Mouse (Mus musculus) heart, adult 18-20 months (tissue): Measurements from ENCODE around the gene Med13l. TPM values are rescaled to one million over a fixed set of nuclear protein-coding genes. Genes with fewer than 3 reads are reported as not detected.

ENCODE experiments used
- DNase-seq, 2 experiments: peaks; one replicate each; pipeline ENCODE4 v3.0.0; 2021 to 2022; ENCODE audit warnings: mixed read lengths in 1 of 2
- long read RNA-seq, 2 experiments: library from polyadenylated mRNA; stranded (forward); transcript quantifications; one replicate each; pipeline ENCODE4 v2.0.0; 2021
- total RNA-seq, 2 experiments: library from RNA; stranded (reverse); gene quantifications; 2 replicates each; pipeline ENCODE4 v1.2.3; 2021

Gene Med13l
- 10 to 100 TPM; 27.4 to 31.0 TPM for total RNA-seq
- long read RNA-seq, experiment 1, partial matches to known transcripts = 3 of 7 reads
- long read RNA-seq, experiment 1, other reads (novel, unspliced or antisense) = 4 of 7 reads
- long read RNA-seq, experiment 2, partial matches to known transcripts = 0 of 1 reads
- long read RNA-seq, experiment 2, other reads (novel, unspliced or antisense) = 1 of 1 reads

- peak; percentile 78 to 82 for DNase-seq
These were observed at the start of gene Med13l for GRCm38 (mm10) chr5:118560385-118561085. Gene Med13l (plus strand): TSS chr5:118560679.

DNA sequence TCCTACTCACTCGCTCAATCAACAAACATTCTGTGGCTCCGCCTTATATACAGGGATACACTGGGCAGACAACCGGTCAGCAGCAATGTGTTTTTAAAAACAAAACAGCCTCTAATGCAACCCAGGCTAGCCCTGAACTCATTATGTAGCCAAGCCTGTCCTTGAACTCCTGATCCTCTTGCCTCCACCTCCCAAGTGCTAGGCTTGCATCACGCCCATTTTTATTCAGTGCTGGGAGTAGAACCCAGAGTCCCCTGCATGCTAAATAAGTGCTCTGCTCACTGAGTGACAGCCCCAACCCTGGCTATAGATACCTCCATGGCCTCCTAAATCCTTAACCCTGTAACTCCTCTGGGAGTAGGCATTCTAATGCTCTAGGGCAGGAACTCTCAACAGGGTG is 49.5 kb upstream of the Med13l start:
- DNase-seq = no peak

DNA sequence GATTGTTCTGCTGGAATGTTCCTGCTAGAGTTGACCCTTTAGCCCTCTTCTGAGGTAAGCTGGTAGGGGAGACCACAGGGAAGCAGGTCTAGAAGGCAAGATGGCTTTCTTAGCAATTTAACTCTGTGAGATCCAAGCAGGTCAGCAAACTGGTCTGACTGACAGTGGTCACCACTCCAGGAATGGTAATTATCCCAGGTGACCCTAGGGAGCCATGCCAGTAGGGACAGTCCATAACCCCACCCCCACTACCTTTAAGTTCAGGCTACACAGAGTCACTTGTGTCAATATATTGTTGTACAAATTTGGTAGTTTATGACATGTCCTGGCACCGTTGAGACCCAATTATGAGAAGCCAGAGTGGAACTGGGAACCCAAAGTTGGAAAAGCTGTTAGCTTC is 47.5 kb upstream of the Med13l start:
- peak; percentile 29 to 31 for DNase-seq

GRCm38 (mm10) chr5:118513629-118514526 is 46.6 kb upstream of the Med13l start:
- DNase-seq = peak; percentile 90 to 93

GRCm38 (mm10) chr5:118514527-118514831 is 46.0 kb upstream of the Med13l start:
- DNase-seq = no peak

- DNase-seq = no peak
These were observed 45.6 kb upstream of the Med13l start for GRCm38 (mm10) chr5:118514842-118515241.

GRCm38 (mm10) chr5:118515280-118515721 is 45.2 kb upstream of the Med13l start:
- DNase-seq = no peak

- DNase-seq = no peak
These were observed 44.4 kb upstream of the Med13l start for GRCm38 (mm10) chr5:118516066-118516465.

DNA sequence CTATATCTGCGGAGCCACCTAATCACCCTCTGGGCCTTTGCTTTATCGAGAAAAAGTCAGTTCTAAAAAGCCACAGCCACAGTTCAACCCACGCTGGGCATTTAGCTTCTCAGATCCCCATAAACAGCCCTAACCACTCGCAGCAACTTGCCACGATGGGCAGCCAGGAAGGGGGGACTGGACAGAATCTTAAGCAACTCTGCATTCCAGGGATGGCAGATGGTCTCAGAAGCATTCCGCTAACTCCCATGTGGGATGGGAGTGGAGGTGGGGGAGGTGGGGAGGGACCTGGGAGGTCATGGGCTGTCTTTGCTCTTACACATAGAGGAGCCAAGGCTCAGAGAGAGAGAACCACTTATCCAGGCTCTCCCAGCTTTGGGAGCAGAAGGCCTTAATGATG is 44.0 kb upstream of the Med13l start:
- DNase-seq = no peak

DNA sequence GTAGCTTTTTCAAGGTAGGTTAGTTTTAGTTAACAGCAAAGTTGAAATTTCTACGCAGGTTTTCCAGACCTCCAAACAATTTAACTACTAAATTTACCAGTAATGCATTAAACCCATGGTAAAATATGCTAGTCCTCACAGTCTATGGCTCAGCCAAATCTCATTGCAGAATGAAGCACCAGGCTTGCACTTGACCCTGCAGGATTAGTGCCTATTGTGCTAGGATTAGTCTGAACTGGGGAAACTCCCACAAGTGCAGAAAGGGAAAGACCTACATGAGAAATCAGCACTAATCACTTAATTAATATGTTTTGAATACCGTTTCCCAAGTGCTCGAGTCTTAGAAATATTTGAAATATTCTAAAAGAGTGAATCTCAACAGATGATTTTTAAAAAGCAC is 40.0 kb upstream of the Med13l start:
- DNase-seq = no peak

GRCm38 (mm10) chr5:118524400-118524799 is 36.1 kb upstream of the Med13l start:
- DNase-seq = peak in 1 of 2 experiments; percentile 54

GRCm38 (mm10) chr5:118525634-118526033 is 34.8 kb upstream of the Med13l start:
- no peak for DNase-seq

GRCm38 (mm10) chr5:118526504-118526903 is 34.0 kb upstream of the Med13l start:
- DNase-seq = no peak

DNA sequence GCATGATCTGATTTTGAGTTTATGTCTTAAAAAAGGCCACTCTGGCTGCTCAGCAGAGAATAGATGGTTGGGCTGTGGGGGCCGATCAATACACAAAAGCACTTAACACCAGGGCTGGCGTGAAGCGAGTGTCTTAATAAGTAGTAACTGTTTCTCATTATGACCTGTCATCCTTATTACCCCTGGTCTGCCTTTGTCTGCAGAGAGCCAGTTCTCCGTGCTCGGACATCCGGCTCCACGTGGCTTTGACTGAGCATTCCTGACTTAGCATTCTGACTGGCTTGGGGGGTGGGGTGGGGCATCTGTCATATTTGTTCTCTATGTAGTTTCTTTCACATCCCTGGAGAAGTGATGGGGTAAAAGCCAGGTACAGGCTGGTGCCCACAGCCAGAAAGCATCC is 31.2 kb upstream of the Med13l start:
- DNase-seq = no peak

- DNase-seq = no peak
These were observed 28.4 kb upstream of the Med13l start for GRCm38 (mm10) chr5:118532125-118532524.

DNA sequence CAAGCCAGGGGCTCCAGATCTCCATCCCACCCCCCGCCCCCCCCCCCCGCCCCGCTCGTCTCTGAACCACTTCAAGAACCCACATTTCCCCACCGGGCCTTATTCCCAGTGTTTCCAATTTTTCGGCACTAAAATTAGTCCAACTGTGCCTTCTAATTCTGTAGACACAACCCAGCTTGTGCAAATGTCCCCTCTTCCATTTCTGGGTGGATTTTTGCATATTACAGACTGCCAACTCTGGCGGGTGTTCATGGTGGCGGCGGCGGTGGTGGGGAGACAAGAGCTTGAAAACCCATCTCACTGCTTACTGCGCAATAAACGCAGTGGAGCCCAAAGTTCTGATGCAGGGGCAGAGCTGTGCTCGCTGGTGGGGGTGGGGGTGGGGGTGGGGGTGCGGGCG is 27.8 kb upstream of the Med13l start:
- no peak for DNase-seq

GRCm38 (mm10) chr5:118534407-118534921 is 26.0 kb upstream of the Med13l start:
- no peak for DNase-seq

DNA sequence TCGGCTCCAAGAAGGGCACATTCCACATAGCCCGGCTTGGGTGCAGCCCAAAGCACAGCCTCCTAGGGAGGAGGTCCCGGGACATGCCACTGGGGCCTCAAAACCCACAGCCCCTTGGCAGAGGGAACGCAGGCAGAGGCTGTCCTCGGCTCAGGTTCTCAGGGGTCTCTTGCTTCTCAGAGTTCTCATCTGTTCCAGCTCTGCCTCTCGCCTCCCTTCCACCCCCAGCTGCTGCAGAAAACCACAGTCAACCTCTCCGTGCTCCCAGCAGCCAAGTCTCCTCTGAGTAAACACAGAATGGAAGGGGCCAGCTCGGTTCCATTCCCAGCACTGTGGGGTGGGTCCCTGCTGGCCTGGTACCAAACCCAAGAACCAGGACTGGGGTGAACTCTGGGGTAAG is 25.3 kb upstream of the Med13l start:
- DNase-seq = no peak

DNA sequence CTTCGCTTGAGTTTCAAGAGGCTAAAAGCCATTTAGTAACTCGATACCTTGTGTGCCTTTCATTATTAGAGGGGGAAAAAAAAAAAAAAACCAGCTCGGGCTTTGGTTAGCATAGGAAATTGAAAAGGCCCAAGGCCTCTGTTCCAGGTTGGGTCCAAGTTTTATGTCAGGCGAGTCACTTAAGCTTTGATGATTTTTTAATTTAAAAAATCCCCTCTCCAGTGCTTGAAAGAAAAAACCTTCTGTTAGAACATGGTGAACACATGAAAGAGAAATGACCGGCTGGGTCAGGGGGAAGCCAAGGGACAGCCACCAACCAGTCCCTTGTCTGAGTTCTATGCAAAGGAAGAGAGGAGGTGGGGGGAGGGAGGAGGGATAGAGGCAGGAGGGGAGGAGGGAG is 22.0 kb upstream of the Med13l start:
- DNase-seq = no peak

- no peak for DNase-seq
These were observed 16.7 kb upstream of the Med13l start for GRCm38 (mm10) chr5:118543816-118544215.

DNA sequence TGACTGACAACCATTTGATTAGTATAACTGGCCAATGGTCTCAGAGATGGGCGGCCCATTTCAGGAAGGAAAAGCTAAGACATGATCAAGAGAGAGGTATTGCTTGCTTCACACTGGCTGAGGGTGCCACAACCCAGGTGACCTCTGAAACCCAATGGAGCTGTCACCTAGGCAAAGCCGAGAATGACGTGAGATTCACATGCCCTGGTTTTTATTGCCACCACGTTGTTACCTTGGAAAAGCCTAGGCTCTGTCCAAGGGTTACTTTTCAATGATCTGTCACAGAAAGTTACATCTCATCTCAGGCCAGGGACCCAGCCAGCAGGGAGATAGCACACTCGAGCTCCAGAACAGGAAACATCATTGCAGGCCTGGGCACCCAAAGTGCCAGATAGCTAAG is 10.0 kb upstream of the Med13l start:
- DNase-seq = no peak

GRCm38 (mm10) chr5:118553290-118553689 is 7.2 kb upstream of the Med13l start:
- DNase-seq = no peak

- DNase-seq = no peak
These were observed 5.2 kb upstream of the Med13l start for GRCm38 (mm10) chr5:118555305-118555704.
